Mouse (Mus musculus): ENCODE results near the gene Tbc1d10c.
"Not testable (repeated sequence)": the region's sequence is repeated elsewhere in the genome, so short reads cannot be mapped to it uniquely, and the experiment has no call there.

Tbc1d10c gene

DNA sequence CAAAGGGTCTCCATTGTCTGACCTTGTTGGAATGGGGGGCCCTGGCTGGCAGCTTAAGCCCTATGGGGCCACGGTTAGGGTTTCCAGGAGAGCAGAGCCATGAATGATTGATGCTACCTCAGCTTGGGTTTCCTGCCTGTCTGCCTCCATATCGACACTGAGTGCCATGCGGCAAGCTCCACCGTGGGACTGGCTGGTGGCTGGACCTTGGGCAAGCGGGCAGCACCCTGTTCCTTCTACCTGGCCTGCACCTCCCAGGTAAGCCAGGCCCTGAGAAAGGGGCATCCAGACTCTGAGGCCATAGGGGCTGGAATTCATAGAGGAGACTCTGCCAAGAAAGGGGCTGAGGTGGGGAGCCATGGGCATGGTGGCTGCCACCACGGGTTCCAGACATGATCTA is 50.9 kb downstream of the Tbc1d10c start:
- DNase-seq = no peak

GRCm38 (mm10) chr19:4139446-4139845 is 51.6 kb downstream of the Tbc1d10c start, which contains the start of gene Gpr152:
Gene Gpr152 (plus strand): TSS chr19:4139787.
- peak; percentile 71 for DNase-seq

DNA sequence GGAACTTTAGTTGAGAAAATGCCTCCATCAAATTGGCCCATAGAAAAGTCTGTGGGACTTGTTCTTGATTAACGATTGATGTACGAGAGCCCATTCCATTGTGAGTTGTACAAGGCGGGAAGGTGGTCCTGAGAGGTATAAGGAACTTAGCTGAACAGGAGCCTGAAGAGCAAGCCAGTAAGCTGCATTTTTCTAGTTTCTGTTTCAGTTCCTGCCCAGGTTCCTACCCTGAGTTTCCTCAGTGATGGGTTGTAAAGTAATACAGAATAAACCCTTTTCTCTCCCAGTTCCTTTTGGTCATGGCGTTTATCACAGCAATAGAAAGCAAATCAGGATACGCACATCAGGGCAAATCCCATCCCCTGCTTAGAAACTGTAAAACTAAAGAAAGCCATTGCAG is 53.2 kb downstream of the Tbc1d10c start:
- no peak for DNase-seq

GRCm38 (mm10) chr19:4136463-4136862 is 54.6 kb downstream of the Tbc1d10c start:
- DNase-seq = no peak

DNA sequence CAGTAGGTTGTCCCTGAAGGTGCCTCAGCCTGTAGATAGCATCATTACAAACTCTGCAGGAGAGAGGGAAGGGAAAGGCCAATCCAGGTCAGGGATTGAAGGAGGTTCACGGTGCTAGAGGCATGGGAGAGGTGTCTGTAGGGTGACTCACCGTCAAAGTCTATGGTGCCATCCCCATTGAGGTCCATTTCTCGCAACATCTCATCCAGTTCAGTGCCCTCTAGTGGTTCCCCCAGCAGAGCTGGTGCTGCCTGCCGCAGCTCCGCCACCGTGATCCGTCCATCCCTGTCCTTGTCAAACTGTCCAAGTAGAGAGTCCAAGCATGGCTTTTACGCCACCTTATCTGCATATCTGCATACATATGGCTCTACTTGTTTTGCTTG is 55.1 kb downstream of the Tbc1d10c start:
- DNase-seq = peak; percentile 30

- not testable (repeated sequence) for DNase-seq
Observed at GRCm38 (mm10) chr19:4135229-4135962, 55.7 kb downstream of the Tbc1d10c start.

- DNase-seq = no peak
Observed at GRCm38 (mm10) chr19:4134354-4134753, 56.7 kb downstream of the Tbc1d10c start.
